Mouse (Mus musculus): ENCODE measurements around the gene Fcho1. TPM values are rescaled to one million over a fixed set of nuclear protein-coding genes. Genes with fewer than 3 reads are reported as not detected.

Gene Fcho1
- total and polyA plus RNA-seq, 2 experiments from 2014 or later, result 89.5 to 114 TPM

DNA sequence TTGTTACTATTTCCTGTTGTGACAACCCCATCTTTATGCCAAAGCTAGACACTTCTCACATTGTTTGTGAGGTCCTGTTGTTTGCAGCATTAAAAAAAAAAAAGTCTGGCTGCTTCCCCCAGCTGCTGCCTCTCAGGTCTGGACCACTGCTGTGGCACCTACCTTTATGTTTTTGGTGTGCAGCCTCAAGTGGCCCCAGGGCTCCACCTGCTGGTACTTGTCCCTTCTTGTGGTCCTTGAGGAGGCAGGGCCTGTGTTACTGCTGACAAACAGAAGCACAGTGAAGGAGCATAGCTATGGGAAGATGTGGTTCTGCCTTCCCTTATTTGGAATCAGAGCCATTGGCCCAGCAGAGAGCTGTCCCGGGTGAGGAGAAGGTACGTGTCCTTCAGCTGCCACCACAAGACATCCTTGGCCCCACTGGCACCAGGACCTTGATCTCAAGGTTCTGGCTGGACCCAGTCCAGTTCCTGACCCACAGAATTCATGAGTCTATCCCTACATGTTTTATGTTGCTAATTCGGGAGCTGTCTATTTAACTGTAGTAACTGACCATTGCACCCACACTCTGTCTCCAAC is 6.2 kb upstream of the Fcho1 start:
- no peak overlapping the region for H3K27ac ChIP-seq (ENCODE audit: low read depth, low read length)
- TF ChIP-seq CTCF (IDR thresholded peaks at IDR 0.05), result peak; percentile 66
- H3K9ac ChIP-seq (replicated peaks; ENCODE audit: low read length, poor library complexity, severe bottlenecking), result no peak overlapping the region
- H3K36me3 ChIP-seq (ENCODE audit: insufficient read depth, low read length), result no peaks in the 10 kb centered on the region
- H3K4me3 ChIP-seq (ENCODE audit: low read depth, low read length), result no peak overlapping the region
- WGBS, result 52% methylated on average over 3 of the region's 3 CpGs
- H3K4me2 ChIP-seq (ENCODE audit: low read depth, low read length, poor library complexity, severe bottlenecking), result no peak overlapping the region
- DNase-seq (ENCODE audit: low spot score) (peak; percentile 38), ATAC-seq (ENCODE audit: low FRiP score) (no peak)
- no peaks in the 10 kb centered on the region for H3K4me1 ChIP-seq (ENCODE audit: insufficient read depth, low read length)
- H3K9me3 ChIP-seq (ENCODE audit: low read length), result no peaks in the 10 kb centered on the region
- H3K27me3 ChIP-seq (ENCODE audit: insufficient read depth, low read length), result no peaks in the 10 kb centered on the region

DNA sequence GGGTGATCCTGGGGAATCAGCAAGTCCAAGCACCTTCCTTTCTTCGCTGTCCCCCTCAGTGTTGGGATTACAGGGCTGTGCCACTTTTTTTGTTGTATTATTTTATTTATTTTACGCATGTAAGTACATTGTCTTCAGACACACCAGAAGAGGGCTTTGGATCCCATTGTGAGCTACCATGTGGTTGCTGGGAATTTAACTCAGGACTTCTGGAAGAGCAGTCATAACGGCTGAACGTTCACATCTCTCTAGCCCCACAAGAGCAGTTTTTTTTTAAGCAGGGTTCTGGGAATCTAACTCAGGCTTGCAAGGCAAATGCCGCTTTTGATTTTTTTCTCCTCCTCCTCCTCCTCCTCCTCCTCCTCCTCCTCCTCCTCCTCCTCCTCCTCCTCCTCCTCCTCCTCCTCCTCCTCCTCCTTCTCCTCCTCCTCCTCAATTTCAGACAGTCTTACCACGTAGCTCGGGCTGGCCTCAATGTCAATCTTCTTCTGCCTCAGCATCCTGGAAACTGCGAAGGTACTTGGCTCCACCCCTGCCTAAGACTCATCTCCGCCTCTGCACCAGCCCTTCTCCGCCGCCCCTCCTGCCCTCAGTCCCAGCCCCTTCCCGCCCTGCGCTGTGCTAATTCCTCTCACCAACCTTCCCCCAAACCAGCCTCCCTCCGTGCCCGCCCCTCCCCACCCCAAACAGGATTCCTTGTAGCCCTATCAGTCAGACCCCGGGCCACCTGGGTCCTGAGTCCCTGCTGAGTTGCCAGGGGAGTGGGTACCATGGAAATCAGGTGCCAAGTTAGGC is 3.5 kb upstream of the Fcho1 start:
- no peaks in the 10 kb centered on the region for H3K27me3 ChIP-seq (ENCODE audit: insufficient read depth, low read length)
- TF ChIP-seq CTCF (IDR thresholded peaks at IDR 0.05), result no peak
- peaks cover 7% of the 10 kb centered on the region for H3K4me1 ChIP-seq (ENCODE audit: insufficient read depth, low read length)
- DNase-seq (ENCODE audit: low spot score) (peak; percentile 59), ATAC-seq (ENCODE audit: low FRiP score) (peak; percentile 18; the same call in 1 of the 2 replicates)
- peak overlapping the region; percentile 83 for H3K27ac ChIP-seq (ENCODE audit: low read depth, low read length)
- H3K4me2 ChIP-seq (ENCODE audit: low read depth, low read length, poor library complexity, severe bottlenecking), result peak overlapping the region; percentile 69
- H3K9ac ChIP-seq (replicated peaks; ENCODE audit: low read length, poor library complexity, severe bottlenecking), result peak overlapping the region; percentile 61
- H3K9me3 ChIP-seq (ENCODE audit: low read length), result no peaks in the 10 kb centered on the region
- no peaks in the 10 kb centered on the region for H3K36me3 ChIP-seq (ENCODE audit: insufficient read depth, low read length)
- WGBS, result 4% methylated on average over 16 of the region's 16 CpGs
- H3K4me3 ChIP-seq (ENCODE audit: low read depth, low read length), result peak overlapping the region; percentile 35

DNA sequence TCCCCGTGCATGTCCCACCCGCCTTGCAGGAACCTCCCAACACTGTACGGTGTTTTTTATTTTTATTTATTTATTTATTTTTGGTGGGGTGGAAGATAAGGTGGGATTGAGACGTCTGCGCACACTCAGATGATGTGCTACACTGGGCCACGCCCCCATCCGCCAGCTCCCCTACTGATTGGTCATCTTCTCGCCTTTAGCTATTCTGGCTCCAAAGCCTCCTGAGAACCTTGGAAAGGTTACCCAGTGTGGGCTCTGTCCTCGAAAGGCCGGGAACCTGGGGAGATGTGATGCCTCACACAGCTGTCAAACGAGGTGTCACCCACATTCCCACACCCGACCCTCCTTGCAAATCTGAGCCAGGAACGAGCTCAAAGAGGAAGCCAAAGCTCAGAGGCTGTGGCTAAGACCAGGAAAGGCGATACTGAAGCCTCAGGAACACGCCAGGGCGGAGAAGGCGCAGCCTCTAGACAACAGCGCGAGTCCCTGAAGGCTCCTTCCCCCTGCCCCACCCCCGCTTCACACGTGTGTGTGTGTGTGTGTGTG is 2.8 kb upstream of the Fcho1 start:
- peak overlapping the region; percentile 83 for H3K27ac ChIP-seq (ENCODE audit: low read depth, low read length)
- WGBS, result 6% methylated on average over 19 of the region's 21 CpGs
- H3K4me2 ChIP-seq (ENCODE audit: low read depth, low read length, poor library complexity, severe bottlenecking), result peak overlapping the region; percentile 69
- DNase-seq (ENCODE audit: low spot score) (peak; percentile 90), ATAC-seq (ENCODE audit: low FRiP score) (peak; percentile 72)
- H3K9me3 ChIP-seq (ENCODE audit: low read length), result no peaks in the 10 kb centered on the region
- H3K9ac ChIP-seq (replicated peaks; ENCODE audit: low read length, poor library complexity, severe bottlenecking), result peak overlapping the region; percentile 61
- no peaks in the 10 kb centered on the region for H3K27me3 ChIP-seq (ENCODE audit: insufficient read depth, low read length)
- peak overlapping the region; percentile 35 for H3K4me3 ChIP-seq (ENCODE audit: low read depth, low read length)
- H3K36me3 ChIP-seq (ENCODE audit: insufficient read depth, low read length), result no peaks in the 10 kb centered on the region
- peaks cover 9% of the 10 kb centered on the region for H3K4me1 ChIP-seq (ENCODE audit: insufficient read depth, low read length)
- no peak for TF ChIP-seq CTCF (IDR thresholded peaks at IDR 0.05)

DNA sequence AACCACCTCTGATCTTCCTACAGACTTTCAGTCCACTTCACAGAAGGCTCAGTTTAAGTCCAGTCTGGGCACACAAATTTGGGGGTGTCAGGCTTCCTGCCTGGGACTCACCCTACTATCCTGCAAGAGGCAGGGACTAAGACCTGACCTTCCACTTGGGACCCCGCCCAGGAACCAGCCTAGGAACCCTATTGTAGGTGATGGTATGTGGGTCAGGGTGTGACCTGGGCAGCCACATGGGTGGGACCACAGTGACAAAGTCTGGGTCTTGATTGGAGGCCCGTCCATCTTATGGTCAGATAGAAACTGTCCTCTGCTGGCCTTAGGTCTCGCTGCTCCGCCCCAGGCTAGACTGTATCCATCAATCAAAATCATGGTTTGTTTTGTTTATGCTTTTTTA is 1.1 kb downstream of the Fcho1 start:
- no peak for DNase-seq (ENCODE audit: low spot score)
- WGBS, result 77% methylated on average over 4 of the region's 4 CpGs
- H3K27ac ChIP-seq (ENCODE audit: low read depth, low read length), result peak overlapping the region; percentile 84; the same call in 1 of the 2 replicates
- peak overlapping the region; percentile 82 for H3K4me3 ChIP-seq (ENCODE audit: low read depth, low read length)
- no peak for ATAC-seq (ENCODE audit: low FRiP score)
- H3K4me1 ChIP-seq (ENCODE audit: insufficient read depth, low read length), result peaks cover 19% of the 10 kb centered on the region
- no peaks in the 10 kb centered on the region for H3K27me3 ChIP-seq (ENCODE audit: insufficient read depth, low read length)
- no peaks in the 10 kb centered on the region for H3K36me3 ChIP-seq (ENCODE audit: insufficient read depth, low read length)
- peak overlapping the region; percentile 97; the same call in 1 of the 2 replicates for H3K9ac ChIP-seq (replicated peaks; ENCODE audit: low read length, poor library complexity, severe bottlenecking)
- peak overlapping the region; percentile 86 for H3K4me2 ChIP-seq (ENCODE audit: low read depth, low read length, poor library complexity, severe bottlenecking)
- TF ChIP-seq CTCF (IDR thresholded peaks at IDR 0.05), result no peak
- H3K9me3 ChIP-seq (ENCODE audit: low read length), result no peaks in the 10 kb centered on the region

DNA sequence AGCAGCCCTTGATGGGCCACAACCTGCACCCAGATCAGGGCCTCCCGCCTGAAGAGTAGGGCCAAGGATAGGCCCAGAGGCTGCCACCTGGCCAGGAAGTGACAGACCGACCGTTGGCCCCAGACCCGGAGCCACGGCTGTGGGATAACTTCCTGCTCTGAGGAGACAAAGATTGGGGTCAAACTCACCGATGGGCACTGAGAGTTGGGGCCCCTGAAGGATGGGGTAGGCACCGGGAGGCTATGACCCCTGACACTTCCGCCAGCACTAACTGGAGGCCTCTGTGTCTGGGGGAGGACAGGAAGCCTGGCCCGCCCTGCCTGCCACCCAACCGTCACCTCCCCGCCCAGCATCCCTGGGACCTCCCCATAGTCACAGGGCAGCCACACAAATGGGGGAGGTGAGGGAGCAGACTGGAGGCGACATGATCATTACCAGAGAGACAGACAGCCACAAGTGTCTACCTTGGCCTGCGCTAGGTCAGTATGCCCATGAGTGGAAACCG is 2.4 kb downstream of the Fcho1 start:
- Histone ChIP-seq H3K4me2 (ENCODE audit: low read depth, low read length, poor library complexity, severe bottlenecking) (no peak overlapping the region), H3K27ac (ENCODE audit: low read depth, low read length) (no peak overlapping the region), H3K9ac (replicated peaks; ENCODE audit: low read length, poor library complexity, severe bottlenecking) (no peak overlapping the region), H3K9me3 (ENCODE audit: low read length) (no peaks in the 10 kb centered on the region), H3K4me1 (ENCODE audit: insufficient read depth, low read length) (peaks cover 32% of the 10 kb centered on the region), H3K4me3 (ENCODE audit: low read depth, low read length) (no peak overlapping the region), H3K36me3 (ENCODE audit: insufficient read depth, low read length) (no peaks in the 10 kb centered on the region; the same call in 1 of the 2 replicates), H3K27me3 (ENCODE audit: insufficient read depth, low read length) (no peaks in the 10 kb centered on the region)
- no peak for ATAC-seq (ENCODE audit: low FRiP score)
- no peak for DNase-seq (ENCODE audit: low spot score)
- 75% methylated on average over 14 of the region's 14 CpGs for WGBS
- TF ChIP-seq CTCF (IDR thresholded peaks at IDR 0.05), result no peak

All from midbrain, postnatal 0 days (tissue).